Mouse (Mus musculus): ENCODE results near the gene Peg10.

Peg10 gene

GRCm38 (mm10) chr6:4746696-4747439 lies at the start of gene Peg10, which contains the start of gene Sgce:
TSS of gene Peg10 (plus strand) at chr6:4747306.
TSS of gene Sgce (minus strand) at chr6:4747207.
- peak; percentile 49 to 52 for DNase-seq

- no peak for DNase-seq
Observed at GRCm38 (mm10) chr6:4701641-4702040, 45.5 kb upstream of the Peg10 start.

GRCm38 (mm10) chr6:4703908-4704307 lies 43.2 kb upstream of the Peg10 start:
- DNase-seq, result no peak

GRCm38 (mm10) chr6:4706415-4706814 lies 40.7 kb upstream of the Peg10 start:
- no peak for DNase-seq

GRCm38 (mm10) chr6:4708971-4709370 lies 38.1 kb upstream of the Peg10 start:
- no peak for DNase-seq

- DNase-seq, result no peak
Observed at GRCm38 (mm10) chr6:4716171-4716570, 30.9 kb upstream of the Peg10 start.

- no peak for DNase-seq
Observed at GRCm38 (mm10) chr6:4717344-4717743, 29.8 kb upstream of the Peg10 start.

GRCm38 (mm10) chr6:4722142-4722541 lies 25.0 kb upstream of the Peg10 start:
- no peak for DNase-seq

- no peak for DNase-seq
Observed at GRCm38 (mm10) chr6:4722739-4723138, 24.4 kb upstream of the Peg10 start.

GRCm38 (mm10) chr6:4723998-4724757 lies 22.9 kb upstream of the Peg10 start:
- DNase-seq, result no peak

GRCm38 (mm10) chr6:4728305-4728704 lies 18.8 kb upstream of the Peg10 start:
- DNase-seq, result no peak

- no peak for DNase-seq
Observed at GRCm38 (mm10) chr6:4731675-4732074, 15.4 kb upstream of the Peg10 start.

- no peak for DNase-seq
Observed at GRCm38 (mm10) chr6:4733208-4733607, 13.9 kb upstream of the Peg10 start.

GRCm38 (mm10) chr6:4736372-4736771 lies 10.7 kb upstream of the Peg10 start:
- DNase-seq, result no peak

- DNase-seq, result no peak
Observed at GRCm38 (mm10) chr6:4738034-4738629, 9.0 kb upstream of the Peg10 start.

- no peak for DNase-seq
Observed at GRCm38 (mm10) chr6:4738717-4739116, 8.4 kb upstream of the Peg10 start.

- DNase-seq, result no peak
Observed at GRCm38 (mm10) chr6:4739522-4740355, 7.4 kb upstream of the Peg10 start.

- DNase-seq, result no peak
Observed at GRCm38 (mm10) chr6:4740511-4740910, 6.6 kb upstream of the Peg10 start.

GRCm38 (mm10) chr6:4746036-4746695 lies 940 bp upstream of the Peg10 start:
- no peak for DNase-seq

- peak; percentile 40 for DNase-seq
Observed at GRCm38 (mm10) chr6:4747677-4748505, 785 bp downstream of the Peg10 start.

- DNase-seq, result peak in 1 of 2 experiments; percentile 5
Observed at GRCm38 (mm10) chr6:4748506-4748961, 1.4 kb downstream of the Peg10 start.

Measured in B cell, adult 2 months (primary cell).